Mouse (Mus musculus) G1E-ER4 (cell line): ENCODE measurements around the gene Ank2. TPM values are rescaled to one million over a fixed set of nuclear protein-coding genes. Genes with fewer than 3 reads are reported as not detected.

ENCODE experiments used
- GATA1 ChIP-seq: IDR thresholded peaks from one replicate; pipeline ENCODE4 v1.8.0; 2012; ENCODE audit warnings: low read length, inconsistent platforms
- polyA plus RNA-seq: library from polyadenylated mRNA; stranded (reverse); fragments of >175 nt; gene quantifications from 2 replicates; pipeline ENCODE4 v1.2.3, GENCODE M21; 2012

Gene Ank2
- polyA plus RNA-seq, 1 experiment, result 19.3 TPM

DNA sequence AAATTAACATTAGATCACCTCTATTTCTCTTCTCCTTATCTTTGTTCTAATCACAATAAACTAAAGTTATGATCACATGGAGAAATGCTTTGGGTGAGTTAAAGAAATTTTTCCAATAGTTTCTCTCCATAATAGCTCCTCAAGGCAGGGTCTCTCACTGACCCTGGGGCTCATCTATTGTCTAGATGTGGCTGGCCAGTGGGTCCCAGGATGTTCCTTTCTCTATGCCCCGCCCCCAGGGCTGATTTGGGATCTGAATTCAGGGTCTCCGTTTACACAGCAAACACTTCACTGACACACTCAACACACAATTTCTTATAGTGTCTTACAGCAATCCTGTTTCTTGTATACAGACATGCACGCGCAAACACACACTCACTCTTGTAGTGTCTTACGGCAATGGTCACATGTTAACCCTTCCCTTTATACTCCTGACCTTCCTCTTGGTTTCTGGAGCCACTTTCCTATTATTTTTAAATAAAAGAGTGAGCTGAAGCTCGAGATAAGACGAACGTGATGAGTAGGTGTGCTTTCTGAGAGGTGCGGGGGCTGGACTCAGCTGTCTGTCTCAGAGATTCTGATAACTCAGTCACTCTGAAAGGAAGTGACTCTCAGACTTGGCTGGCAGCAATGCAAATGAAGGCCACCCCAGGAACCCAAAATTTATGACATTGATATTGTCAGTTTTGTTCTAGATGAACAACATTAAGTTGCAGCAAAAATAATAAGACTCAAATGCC lies 204.4 kb downstream of the Ank2 start:
- TF ChIP-seq GATA1, result no peak

DNA sequence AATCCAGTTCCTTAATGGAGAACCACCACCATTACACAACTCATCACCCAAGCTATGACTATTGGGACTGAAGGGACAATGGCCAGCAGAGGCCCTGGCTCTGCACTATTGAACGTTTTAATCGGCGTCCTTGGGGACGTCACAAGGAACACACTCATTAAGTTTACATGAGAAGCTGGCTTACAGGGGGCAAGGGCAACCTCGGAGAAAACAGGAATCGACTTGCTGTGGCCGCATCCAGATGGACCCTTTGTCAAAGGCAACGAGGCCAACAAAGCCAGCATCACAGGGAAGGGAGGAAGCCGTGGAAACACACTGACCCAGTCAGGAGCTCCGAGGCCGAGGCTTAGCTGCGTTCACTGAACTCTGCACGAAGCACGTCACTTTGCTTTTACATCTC lies 205.1 kb downstream of the Ank2 start:
- TF ChIP-seq GATA1, result no peak

DNA sequence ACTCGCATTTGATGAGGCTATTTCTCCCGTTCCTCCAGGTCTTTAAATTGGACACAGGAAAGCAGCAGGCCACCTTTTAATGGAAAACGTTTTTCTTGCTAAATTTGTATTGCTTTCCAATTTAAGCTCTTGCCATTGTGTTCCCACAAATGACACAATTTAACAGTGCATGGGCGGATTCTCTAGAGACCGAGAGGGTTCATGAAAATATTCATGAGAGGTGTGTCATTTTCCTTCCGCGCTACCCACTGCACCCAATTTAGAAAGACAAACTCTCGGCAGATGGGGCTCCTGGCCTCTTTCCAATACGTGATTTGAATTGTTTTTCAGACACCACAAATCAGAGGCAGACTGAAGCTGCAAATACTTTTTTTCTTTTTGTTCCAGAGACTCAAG lies 205.7 kb downstream of the Ank2 start:
- TF ChIP-seq GATA1, result no peak

DNA sequence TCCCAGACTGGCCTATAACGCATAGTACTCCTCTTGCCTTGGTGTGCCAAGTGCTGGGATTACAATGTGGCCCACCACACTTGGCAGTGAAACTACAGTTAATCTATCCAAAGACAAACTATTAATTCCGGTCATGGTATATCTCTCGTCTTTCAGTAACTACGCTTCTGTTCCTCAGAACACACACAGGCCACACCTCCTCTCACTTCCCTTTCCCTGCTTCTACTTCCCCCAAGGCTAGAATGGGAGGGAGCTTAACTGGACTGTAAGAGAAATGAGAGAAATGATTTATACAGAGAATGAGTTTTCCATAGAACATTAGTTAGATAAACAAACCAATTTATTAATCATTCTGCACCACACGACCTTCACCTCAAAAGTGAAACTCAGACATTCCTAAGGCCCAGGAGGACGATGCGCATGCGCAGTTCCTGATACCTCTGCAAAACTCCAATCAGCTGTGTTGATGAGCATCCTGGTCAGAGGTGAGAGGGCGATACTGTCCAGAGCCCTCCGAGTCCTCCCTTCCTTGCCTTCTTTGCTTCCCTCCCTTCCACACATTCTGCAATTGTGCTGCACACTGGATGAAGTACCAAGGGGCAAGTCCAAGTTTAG lies 206.2 kb downstream of the Ank2 start:
- no peak for TF ChIP-seq GATA1

DNA sequence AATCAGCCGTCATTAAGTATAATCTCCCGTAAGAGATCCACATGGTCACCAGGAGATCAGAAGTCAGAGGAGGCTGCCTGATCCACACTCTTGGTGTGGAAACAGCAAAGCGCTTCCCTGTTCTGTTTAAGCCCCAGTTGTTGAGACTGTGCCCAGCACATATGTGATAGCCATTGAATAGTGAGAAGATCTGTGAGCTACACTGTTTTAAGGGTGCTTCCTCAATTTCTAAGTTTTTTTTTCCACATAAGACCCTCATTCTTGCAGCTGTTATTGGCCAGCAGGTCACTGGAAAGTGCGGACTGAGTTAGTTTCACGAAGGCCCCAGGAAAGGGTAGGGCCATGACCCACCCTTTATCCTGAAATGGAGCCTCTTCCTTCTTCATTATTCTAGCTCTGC lies 216.9 kb downstream of the Ank2 start:
- no peak for TF ChIP-seq GATA1

DNA sequence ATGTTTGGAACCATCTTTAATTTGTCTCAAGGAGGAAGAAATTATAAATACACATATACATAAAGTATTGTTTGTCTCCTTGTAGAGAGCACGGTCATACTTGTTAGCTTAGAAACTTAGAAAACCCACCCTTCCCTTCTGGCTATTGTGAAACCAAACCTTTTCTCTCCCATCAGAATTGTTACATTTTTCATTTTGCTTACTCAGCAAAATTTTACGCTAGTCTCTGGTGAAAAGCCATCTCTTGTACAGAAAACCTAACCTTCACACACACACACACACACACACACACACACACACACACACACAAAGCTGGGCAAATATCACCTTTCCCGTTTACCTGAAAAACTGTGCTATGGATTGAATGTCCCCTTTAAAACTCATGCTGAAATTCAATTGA lies 217.8 kb downstream of the Ank2 start:
- TF ChIP-seq GATA1, result no peak

DNA sequence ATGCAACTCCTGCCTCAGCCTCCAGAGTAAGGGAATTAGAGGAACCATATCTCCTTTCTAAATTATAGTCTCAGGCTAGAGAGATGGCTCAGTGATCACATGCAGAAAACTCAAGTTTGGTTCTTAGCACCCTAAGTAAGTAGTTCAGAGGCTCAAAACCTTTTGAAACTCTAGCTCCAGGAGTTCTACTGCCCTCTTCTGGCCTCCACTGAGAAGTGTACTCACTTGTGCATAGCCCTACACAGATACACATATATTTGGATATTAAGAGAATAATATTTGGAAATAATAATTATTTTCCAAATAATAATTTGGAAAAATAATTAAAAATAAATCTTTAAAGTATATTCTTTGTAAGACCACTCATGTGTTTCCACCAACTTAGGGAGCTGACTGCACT lies 218.8 kb downstream of the Ank2 start:
- TF ChIP-seq GATA1, result no peak

DNA sequence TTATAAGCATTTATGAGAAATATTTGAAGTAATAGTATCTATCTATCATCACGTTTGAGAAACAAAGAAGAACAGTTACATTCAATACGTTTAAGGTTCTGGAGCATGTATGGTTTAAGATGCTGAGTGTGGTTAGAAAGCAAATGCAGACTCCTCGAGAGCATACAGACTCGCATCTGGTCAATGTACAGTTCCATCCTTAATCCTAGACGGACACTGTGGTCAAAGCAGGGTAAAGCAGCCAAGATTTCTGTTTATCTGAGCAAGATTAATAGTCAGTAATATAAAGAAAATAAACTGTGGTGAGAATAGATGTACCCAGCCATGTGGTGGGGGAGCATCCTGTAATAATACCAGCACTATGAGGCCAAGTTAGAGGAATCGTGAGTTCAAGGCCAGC lies 223.2 kb downstream of the Ank2 start:
- TF ChIP-seq GATA1, result no peak

DNA sequence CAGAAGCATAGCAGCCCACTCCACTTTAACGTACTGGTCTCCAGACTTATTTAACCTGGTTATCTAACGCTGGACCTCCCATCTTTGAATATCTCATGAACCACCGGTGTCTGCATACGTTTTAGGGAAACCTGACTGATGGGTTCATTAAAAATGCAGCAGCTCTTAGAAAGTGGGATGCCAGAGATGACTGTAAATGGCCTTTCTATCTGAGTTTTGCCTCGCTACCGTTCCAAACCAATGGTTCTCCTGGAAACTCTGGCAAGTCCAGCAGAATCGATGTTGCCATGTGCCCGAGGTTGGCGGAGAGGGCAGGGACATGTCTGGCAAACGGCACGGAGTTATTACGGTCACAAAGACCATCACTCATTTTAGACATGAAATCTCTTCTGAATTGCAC lies 226.3 kb downstream of the Ank2 start:
- TF ChIP-seq GATA1, result no peak

DNA sequence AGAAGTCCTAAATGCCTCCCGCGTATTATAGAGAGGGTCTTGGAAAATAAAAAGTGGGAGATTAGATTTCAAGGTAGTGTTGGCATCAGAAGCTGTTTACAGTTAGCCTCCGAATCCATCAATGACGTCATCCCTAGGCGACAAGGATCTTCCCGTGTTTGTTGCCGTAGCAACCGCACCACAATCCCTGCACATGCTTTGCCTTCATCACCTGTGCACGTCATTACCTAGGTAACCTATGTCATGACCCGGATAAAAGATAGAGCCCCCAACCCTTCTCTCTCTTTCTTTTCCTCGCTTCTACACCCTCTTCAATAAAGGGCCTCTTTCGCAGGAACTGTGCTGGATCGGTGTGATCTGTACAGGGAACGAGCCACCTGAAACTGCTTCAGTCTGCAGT lies 229.5 kb downstream of the Ank2 start:
- TF ChIP-seq GATA1, result no peak

DNA sequence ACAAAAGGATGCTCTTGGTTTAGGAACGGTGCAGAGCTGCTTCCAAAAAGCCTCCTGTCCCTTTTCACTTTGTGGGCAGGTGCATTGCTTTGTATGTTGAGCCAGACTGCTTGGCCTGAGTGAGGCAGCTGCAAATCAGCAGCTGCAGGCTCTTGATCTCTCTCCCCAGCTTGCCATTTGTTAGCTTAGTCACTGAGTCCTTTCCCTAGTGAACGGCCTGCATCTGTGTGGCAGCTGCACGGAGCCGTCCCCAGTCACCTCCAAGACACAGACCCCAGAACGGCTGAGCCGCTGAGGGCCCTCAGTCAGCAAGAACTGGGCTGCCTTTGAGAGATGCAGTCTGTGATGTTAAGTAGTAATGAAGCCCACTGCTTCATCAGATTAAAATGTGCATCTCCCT lies 231.3 kb downstream of the Ank2 start:
- TF ChIP-seq GATA1, result no peak

DNA sequence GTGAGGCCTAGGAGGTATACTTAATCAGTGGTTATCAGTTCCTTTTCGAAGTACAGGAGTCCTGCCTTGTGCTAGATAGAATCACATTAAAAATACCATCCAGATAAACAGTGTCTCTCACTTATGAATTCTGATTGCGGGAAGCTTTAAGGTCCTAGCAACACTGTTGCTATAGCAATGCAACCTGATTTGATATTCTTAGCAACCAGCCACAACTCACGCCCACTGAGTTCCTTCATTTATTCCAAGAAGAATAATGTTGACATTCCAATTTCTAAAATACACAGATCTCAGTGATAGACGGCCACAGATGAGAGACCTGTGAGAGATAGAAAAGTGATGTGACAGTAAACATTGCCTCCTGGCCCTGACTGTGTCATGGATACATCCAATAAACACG lies 233.4 kb downstream of the Ank2 start:
- no peak for TF ChIP-seq GATA1

DNA sequence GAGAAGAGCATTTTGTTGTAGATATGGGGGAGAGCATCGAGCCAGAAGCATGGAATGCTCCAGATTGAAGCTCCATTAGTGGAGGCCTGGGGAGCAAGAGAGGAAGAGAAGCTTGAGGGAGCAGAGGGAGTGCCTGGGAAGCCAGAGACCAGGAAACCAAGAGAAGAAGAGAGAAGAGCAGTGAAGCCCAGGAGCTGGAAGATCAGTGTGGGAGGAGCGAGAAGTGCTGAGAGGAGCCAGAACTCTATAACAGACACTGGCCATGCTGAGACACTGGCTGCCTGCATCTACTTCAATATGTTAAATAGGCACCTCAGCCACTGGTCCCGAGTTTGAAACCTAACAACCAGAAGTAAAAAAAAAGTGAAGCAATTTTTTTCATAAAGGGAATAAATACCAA lies 234.0 kb downstream of the Ank2 start:
- TF ChIP-seq GATA1, result no peak

DNA sequence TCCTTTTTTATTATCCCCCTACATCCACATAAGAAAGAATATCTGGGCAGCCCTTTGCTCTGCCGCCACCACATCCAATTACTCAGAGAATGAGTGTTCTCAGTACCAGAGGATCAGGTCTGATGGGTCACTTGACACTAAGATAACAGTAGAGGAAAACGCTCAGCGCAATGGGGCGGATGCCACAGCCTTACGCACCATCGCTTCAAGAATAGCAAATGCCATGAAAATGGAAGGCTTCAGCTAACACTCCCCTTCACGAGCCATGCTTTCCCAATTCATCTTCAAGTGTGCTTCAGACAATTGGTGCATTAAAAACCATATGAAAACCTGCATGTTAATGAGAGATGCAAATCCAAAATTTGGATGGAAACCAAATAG lies 238.4 kb downstream of the Ank2 start:
- TF ChIP-seq GATA1, result no peak

DNA sequence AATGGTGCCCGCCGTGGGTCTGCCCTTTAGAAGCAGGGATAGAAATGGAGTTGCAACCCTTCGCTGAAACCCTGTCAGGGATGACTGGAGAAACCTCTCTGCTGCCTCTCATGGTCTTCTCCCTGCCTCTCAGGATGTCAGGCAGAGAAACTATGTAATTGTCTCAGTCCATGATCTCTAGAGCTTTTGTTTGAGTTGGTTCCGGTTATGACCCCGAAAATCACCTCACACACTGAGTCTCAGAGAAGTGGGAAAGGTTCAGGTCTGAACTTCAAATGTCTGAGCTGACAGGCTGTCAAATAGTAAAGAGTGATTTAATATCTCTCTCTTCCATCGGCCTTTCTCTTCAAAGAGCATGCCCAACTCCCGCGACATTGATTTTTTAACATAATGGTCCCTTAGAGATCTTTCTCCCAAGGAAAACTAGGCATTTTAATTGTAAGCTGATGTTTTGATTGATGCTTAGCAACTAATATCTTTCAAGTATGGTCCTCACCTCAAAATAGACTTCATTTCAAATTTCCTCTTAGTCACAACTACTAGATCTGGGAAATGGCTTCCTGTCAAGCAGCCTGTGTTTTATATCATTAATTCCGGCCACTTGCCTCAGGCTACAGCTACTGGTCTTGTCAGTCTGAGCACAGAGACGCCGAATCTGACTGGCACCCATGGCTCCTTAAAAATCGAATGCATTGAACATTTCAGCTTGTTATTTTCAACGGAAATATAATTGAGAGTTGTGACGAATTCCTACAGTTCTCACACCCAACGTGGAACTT lies 239.0 kb downstream of the Ank2 start:
- no peak for TF ChIP-seq GATA1

DNA sequence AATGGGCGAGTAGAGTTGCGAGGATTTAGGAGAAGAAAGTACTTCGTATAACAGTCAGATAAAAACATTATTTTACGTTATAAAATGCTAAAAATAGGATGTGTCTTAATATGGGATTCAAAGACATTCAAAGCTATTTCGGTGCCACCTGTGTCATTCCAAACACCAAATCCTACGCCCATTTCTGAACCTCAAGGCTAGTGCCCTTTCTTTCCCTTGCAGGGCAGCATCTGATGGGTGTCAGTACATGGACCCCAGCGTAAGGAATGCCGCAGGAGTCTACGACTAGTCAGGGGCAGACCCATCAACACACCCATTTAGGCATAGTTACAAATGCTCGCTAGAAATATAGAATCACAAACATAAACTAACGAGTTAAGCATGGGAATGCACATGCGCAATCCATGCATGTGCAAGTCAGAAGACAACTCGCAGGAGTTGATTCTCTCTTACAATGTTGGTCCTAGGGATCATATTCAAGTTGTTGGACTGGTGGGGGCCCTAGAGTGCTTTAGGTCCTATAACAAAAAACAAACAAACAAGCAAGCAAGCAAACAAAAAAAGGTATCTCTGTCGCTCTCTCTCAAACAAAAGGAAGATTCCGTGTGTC lies 240.6 kb downstream of the Ank2 start:
- TF ChIP-seq GATA1, result no peak
